Mouse (Mus musculus) forebrain, postnatal 0 days (tissue): ENCODE measurements at regions not wholly inside any gene's neighbourhood (a gene's known extent, or its start where the extent isn't known, plus 50 kb on each side); places are given as distances from the start of the nearest gene placed in this dataset.

ENCODE experiments used
- ATAC-seq: fragments of 200-750 bp; cut with Nextera tagmentation; 2 replicates; pipeline ENCODE4 v1.8.0; 2017; ENCODE audit warnings: mild to moderate bottlenecking, moderate library complexity
- DNase-seq: peaks from one replicate; pipeline ENCODE4 v3.0.0-alpha.2; 2015
- H3K27ac ChIP-seq: fragments of 300-500 bp; sonication (generic); 2 replicates; pipeline ENCODE4 v1.5.1; 2014; ENCODE audit warnings: low read depth, mild to moderate bottlenecking, antibody characterized with exemption, low read length, moderate library complexity, mixed read lengths
- H3K27me3 ChIP-seq: fragments of 300-500 bp; sonication (generic); 2 replicates; pipeline ENCODE4 v1.6.1; 2014; ENCODE audit warnings: mild to moderate bottlenecking, low read length, mixed read lengths; ENCODE audit not compliant: insufficient read depth
- H3K36me3 ChIP-seq: fragments of 300-500 bp; sonication (generic); 2 replicates; pipeline ENCODE4 v1.6.1; 2014; ENCODE audit warnings: mild to moderate bottlenecking, moderate library complexity; ENCODE audit not compliant: insufficient read depth
- H3K4me1 ChIP-seq: fragments of 300-500 bp; sonication (generic); 2 replicates; pipeline ENCODE4 v1.6.1; 2014; ENCODE audit warnings: antibody characterized with exemption; ENCODE audit not compliant: insufficient read depth
- H3K4me2 ChIP-seq: fragments of 300-500 bp; sonication (generic); 2 replicates; pipeline ENCODE4 v1.6.1; 2014; ENCODE audit warnings: low read depth, mild to moderate bottlenecking, moderate library complexity
- H3K4me3 ChIP-seq: fragments of 300-500 bp; sonication (generic); 2 replicates; pipeline ENCODE4 v1.5.1; 2014; ENCODE audit warnings: low read depth, low read length, mixed read lengths
- H3K9ac ChIP-seq: fragments of 300-500 bp; sonication (generic); 2 replicates; pipeline ENCODE4 v1.6.1; 2014; ENCODE audit warnings: mild to moderate bottlenecking
- H3K9me3 ChIP-seq: fragments of 300-500 bp; sonication (generic); 2 replicates; pipeline ENCODE4 v1.6.1; 2016; ENCODE audit warnings: low read length
- CTCF ChIP-seq: sonication (generic); IDR thresholded peaks from 2 replicates; pipeline ENCODE4 v1.5.1; 2016; ENCODE audit warnings: antibody characterized with exemption, control low read depth, low read depth
- WGBS: fragments of 180-500 bp; shearing (Covaris S2); extraction: QIAGEN DNeasy Blood & Tissue Kit; methylation state at CpG from one replicate; pipeline ENCODE4 v1.1.7; 2014; 5-methylcytosine and 5-hydroxymethylcytosine counted together

DNA sequence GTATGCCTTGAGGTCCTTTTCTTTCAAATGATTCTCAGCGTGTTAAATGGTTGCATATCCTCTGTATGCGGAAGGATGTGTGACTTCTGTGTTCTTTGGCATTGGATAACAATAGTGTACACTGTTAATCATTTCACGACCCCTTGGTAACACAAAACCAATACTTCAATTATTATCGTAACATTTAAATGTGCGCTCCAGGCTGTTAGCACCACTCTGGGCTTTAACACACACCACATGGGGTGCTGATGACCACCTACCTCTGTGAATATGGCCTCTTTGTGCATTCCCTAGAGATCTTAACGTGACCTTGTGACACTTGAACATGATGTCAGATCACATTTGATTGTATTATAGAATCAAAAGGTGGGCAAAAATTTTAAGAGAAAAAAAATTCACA, 80.2 kb upstream of the Csnka2ip start:
- TF ChIP-seq CTCF, result no peak
- Histone ChIP-seq H3K9me3 (no peaks in the 10 kb centered on the region), H3K4me3 (no peak overlapping the region), H3K27me3 (no peaks in the 10 kb centered on the region), H3K9ac (no peak overlapping the region), H3K36me3 (no peaks in the 10 kb centered on the region), H3K4me1 (0 out of 2 replicates have a peak, but pooled peaks cover 3% of the 10 kb centered on the region), H3K4me2 (no peak overlapping the region), H3K27ac (no peak overlapping the region)
- 65% methylated on average over 6 of the region's 6 CpGs for WGBS
- DNase-seq (no peak), ATAC-seq (no peak)

DNA sequence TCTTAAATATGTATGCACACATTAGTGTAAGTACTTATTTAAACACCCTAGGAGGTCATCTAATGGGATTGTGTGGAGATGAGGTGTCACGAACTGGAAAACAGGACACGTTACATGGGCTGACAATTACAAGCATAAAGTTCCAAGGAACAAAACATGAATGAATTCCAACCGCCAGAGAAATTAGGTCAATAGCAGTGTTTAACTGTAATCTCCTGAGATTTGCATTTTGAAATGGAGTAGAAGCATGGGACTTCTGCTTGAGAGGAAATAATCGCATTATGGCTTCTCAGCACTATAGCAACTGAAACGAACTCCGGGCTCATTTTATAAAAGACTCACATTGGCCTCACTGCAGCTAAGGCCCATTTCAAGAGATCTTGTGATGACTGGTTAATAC, 79.7 kb upstream of the Csnka2ip start:
- ATAC-seq (no peak), DNase-seq (no peak)

DNA sequence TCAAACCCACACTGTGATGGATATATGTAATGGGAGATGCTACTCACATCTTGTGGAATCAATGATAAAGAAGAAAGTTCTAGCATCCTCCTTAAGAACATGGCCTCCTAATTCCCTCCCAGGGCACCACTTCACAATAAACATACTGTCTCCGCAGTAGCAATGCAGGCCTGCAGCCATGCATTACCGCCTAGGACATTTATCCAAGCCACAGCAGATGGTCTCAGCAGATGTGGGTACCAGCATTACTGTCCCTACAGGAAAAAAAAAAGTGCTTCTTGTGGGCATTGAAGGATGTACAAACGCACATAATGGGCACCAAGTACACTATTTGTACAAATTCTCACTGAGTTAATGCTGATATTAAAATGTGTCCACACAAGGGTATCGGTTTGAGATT, 78.6 kb upstream of the Csnka2ip start:
- H3K9me3 ChIP-seq, result no peaks in the 10 kb centered on the region
- WGBS, result 70% methylated on average over 4 of the region's 4 CpGs
- no peak overlapping the region for H3K27ac ChIP-seq
- ATAC-seq (no peak), DNase-seq (no peak)
- no peak overlapping the region for H3K9ac ChIP-seq
- H3K4me3 ChIP-seq, result no peak overlapping the region
- no peak for TF ChIP-seq CTCF
- no peaks in the 10 kb centered on the region for H3K27me3 ChIP-seq
- no peak overlapping the region for H3K4me2 ChIP-seq
- H3K36me3 ChIP-seq, result no peaks in the 10 kb centered on the region
- H3K4me1 ChIP-seq, result peaks cover 4% of the 10 kb centered on the region; the same call in 1 of the 2 replicates

More for the DNA sequence above, 79.7 kb upstream of the Csnka2ip start:
- Histone ChIP-seq H3K9me3 (no peaks in the 10 kb centered on the region), H3K27me3 (no peaks in the 10 kb centered on the region), H3K36me3 (no peaks in the 10 kb centered on the region), H3K4me1 (peaks cover 4% of the 10 kb centered on the region; the same call in 1 of the 2 replicates), H3K27ac (no peak overlapping the region), H3K4me3 (no peak overlapping the region), H3K4me2 (no peak overlapping the region), H3K9ac (no peak overlapping the region)
- WGBS, result 37% methylated on average over 6 of the region's 6 CpGs
- no peak for TF ChIP-seq CTCF

DNA sequence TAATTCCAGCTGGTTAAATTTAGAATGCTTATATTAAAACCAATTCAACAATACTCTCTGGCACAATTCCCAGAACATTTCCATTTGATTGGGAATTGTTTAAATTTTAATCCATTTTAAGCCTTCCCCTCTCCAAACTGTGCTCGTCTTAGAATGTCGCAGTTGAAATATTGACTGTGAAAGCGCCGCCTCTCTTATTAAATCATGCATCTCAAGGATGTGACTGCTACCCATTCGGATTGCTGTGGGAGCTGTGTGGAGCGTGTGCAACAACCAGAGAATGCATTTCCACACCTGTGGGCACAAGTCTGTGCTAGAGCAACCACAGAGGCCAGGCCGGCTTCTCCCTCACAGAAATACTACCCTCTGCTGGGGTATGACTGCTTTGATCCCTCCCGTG, 75.1 kb upstream of the Csnka2ip start:
- H3K27me3 ChIP-seq, result no peaks in the 10 kb centered on the region
- H3K9ac ChIP-seq, result no peak overlapping the region
- 40% methylated on average over 8 of the region's 8 CpGs for WGBS
- H3K27ac ChIP-seq, result no peak overlapping the region
- H3K9me3 ChIP-seq, result no peaks in the 10 kb centered on the region
- no peak overlapping the region for H3K4me3 ChIP-seq
- H3K4me2 ChIP-seq, result no peak overlapping the region
- peaks cover 4% of the 10 kb centered on the region; the same call in 1 of the 2 replicates for H3K4me1 ChIP-seq
- TF ChIP-seq CTCF, result peak; percentile 26; the same call in 1 of the 2 replicates
- DNase-seq (peak; percentile 26), ATAC-seq (peak; percentile 55)
- H3K36me3 ChIP-seq, result no peaks in the 10 kb centered on the region

DNA sequence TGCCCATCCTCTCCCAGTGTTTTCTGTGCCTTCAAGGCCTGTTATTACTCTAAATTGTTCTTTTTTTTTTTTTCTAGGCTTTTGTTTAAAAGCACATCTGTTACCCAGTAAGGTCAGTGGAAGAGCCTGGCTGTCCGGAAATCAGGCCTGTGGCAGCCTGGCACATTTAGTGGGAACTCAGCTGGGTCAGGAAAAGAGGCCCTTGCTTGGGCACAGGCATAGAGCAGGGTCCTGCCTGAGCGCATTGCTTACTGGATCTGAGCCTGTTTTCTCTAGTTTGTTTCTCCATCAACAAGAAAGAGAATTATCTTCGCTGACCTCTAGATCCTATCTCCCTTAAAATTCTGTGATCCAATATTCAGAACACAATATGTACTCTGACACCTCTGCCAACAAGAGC, 74.7 kb upstream of the Csnka2ip start:
- no peaks in the 10 kb centered on the region for H3K36me3 ChIP-seq
- H3K4me2 ChIP-seq, result no peak overlapping the region
- WGBS, result 42% methylated on average over 3 of the region's 3 CpGs
- peaks cover 4% of the 10 kb centered on the region; the same call in 1 of the 2 replicates for H3K4me1 ChIP-seq
- ATAC-seq (no peak), DNase-seq (no peak)
- TF ChIP-seq CTCF, result no peak
- H3K4me3 ChIP-seq, result no peak overlapping the region
- H3K9ac ChIP-seq, result 0 out of 2 replicates have a peak overlapping the region, but pooled peaks have one; percentile 18
- H3K9me3 ChIP-seq, result no peaks in the 10 kb centered on the region
- H3K27ac ChIP-seq, result 0 out of 2 replicates have a peak overlapping the region, but pooled peaks have one; percentile 17
- no peaks in the 10 kb centered on the region for H3K27me3 ChIP-seq

DNA sequence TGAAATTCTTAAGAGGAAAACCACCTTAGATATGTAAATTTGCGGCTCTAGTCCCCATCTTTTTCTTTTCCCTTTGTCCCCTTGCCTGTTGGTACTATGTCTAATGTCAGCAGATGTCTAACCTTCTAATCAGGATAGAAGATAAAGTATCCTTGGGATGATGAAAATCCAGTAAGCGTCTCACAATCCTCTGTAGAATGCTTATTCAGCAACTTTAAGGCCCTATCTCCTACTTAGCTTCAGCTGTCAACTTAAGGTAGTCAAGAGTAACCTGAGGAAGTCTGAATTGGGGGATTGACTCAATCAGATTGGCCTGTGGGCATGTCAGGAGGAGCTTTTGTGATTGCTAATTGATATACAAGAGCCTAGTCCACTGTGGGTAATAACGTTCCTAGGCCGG, 64.7 kb upstream of the Csnka2ip start:
- ATAC-seq, result no peak
- 90% methylated on average over 4 of the region's 4 CpGs for WGBS
- Histone ChIP-seq H3K9ac (no peak overlapping the region), H3K36me3 (no peaks in the 10 kb centered on the region), H3K4me1 (no peaks in the 10 kb centered on the region), H3K4me3 (no peak overlapping the region), H3K9me3 (no peaks in the 10 kb centered on the region), H3K27me3 (no peaks in the 10 kb centered on the region), H3K27ac (no peak overlapping the region), H3K4me2 (no peak overlapping the region)
- DNase-seq, result no peak
- TF ChIP-seq CTCF, result no peak
